Mouse (Mus musculus): ENCODE results near the gene 4931428L18Rik.
"Not testable (repeated sequence)": the region's sequence is repeated elsewhere in the genome, so short reads cannot be mapped to it uniquely, and the experiment has no call there.

The 4931428L18Rik gene

DNA sequence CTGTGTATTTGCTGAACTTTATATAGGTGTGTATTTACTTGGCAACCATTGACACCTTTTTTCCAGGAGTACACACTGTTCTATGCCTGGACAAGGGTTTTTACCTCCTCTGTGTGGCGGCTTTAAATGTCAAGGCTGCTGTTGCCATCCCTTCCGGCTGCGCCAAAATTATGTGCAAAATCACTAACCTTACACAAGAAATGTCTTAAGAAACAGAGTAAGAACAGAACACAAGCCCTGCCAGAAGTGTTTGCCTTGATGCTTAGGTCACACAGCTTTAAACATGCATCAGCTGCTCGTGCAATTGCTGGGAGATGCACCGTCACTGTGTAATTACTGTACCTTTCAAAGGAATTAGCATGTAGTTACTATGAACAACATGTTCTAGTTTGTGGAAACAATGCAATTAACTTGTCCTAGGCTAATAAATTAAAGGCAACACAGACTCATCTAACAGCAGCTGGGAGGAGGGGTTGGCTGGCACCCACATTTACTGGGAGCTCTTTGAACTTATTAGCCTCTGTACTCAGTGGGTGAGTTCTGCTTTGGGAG is 171.0 kb downstream of the 4931428L18Rik start:
- no peak for DNase-seq

DNA sequence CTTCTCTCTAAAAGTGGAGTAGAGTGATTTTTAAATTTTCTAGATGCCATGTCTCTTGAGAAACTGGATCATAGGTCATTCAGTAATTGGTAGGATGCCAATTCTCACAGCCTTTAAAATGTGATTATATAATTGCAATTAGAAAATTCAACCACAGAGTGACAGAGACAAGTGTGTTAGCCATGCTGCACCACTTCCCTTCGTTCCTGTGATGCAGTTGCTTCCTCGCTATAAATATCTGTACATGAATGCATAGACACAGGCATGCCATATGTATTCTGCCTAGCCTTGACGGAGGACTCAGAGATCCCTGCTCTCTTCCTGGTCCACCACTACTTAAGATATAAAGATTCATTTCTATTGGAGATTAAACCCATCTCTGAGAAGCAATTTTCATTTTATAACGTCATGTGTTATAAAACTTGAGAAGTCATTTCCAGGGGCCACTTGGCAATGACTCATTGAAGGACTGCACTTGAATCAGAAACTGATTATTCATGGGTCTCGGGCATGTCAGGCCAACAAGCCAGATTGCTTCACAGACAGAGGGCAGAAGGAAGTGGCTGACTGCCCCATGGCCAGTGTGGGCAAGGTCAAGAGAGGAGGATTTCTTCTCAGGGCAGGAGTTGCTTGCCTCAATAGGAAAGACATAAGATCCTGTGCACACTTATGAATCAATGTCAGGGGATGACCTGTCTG is 172.4 kb downstream of the 4931428L18Rik start:
- no peak for DNase-seq

DNA sequence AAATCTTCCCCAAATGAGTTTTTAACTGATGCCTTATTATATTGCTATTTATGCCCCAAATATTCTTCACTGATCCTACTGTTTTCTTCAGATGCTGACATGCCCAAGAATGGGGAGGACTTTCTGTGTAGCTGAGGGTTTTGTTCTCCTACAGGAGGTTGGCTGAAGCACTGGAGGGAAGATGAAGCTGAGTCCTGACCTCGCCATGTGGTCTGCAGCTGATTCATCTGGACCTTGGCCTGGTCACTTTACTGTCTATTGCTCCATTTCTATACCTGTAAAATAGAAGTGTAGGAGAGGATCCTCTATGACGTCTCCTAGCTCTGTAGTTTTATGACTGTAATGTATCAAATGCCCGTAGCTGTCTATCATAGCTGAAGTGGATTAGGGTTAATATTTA is 179.3 kb downstream of the 4931428L18Rik start:
- DNase-seq, result no peak

DNA sequence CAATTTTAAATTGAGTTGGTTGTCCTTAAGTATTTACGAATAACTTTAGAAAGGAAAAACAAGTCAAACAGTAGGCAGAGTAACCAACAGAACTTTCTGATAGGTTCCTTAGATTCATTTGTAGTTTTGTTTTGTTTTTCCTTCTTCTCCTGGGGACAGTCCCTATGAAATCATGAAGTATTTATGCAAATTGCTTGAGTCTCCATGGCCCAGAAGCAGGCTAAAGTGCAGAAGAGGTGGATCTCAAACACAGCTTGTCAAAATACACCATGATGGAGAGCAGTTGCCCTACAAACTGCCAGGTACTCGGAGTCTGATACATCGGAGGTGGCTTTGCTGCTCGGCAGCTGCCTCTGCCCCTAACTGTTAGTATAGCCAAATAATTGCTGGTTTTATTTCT is 179.7 kb downstream of the 4931428L18Rik start:
- no peak for DNase-seq

DNA sequence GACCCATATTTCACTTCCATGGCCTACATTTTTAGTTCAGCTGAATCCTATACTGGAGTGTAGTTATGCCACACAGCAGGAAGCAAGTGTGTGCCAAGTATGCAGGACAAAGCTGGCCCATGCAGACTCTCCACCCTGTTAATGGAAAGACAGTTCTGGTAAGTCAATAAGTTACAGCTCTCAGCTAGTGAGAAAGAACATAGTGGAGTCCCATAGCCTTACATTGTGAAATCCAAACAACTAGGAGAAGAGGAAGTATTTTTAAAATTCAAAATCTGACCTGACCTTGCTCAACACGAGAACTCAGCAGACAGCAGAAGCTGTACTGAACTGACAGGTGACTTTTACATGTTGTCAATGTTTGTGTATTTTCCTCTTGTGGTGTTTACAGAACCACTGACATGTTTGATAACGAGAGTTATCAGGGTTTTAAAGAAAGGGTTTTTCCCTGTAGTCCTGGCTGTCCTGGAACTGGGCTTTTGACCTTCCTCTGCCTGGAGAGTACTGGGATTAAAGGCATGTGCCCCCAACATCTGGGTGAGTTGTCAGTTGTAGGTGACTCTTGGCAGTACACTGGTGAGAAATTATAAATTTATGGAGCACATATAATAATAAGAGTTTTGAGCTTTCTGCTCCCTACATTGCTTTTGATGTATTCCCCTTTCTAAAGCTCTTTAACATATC is 188.5 kb downstream of the 4931428L18Rik start:
- DNase-seq, result no peak

DNA sequence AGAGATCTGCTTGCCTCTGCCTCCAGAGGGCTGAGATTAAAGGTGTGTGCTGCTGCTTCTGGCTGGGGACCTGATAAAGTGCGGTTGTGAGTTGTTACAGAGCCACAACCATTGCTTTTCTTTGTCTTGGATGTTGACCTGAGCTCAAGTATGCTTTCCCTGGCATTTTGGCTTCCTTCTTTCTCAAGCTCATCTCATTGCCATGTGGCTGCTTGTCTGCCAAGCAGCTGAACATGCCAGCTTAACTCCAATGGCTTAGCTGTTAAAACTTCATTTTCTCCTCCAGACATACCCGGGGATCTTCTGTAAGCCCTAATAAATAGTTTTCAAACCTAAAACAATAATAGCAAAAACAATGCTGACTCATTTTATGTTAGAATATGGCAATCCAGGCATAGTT is 190.1 kb downstream of the 4931428L18Rik start:
- no peak for DNase-seq

DNA sequence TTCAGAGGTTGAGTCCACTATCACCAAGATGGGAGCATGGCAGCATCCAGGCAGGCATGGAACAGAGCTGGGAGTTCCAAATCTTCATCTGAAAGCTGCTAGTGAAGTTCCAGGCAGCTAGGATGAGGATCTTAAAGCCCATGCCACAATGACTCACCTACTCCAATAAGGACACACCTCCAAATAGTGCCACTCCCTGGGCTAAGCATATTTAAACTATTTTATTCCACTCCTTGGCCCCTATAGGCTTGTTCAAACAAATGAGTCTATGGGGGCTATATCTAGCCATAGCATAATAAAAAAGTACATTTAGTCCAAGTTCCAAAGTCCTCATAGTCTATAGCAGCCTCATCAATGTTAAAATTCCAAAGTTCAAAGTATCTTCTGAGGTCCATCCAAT is 199.3 kb downstream of the 4931428L18Rik start:
- DNase-seq, result no peak

DNA sequence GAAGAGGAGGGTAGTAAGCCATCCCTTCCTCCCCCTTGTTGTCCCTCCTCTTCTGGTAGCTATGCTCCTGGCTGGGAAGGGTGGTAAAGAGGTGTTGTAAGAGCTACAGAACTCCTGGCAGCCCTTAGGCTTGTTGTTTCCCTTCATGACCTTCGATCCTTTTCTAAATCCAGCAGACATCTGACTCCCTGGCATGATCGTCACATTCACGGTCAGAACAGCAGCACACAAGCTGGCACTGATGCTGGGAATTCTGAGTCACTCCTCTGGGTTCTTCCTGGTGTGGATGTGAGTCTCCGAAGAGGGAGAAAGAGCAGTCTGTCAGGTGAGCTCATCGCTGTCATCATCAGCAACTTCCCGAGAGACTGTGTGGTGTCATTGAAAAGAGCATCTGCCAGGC is 203.2 kb downstream of the 4931428L18Rik start:
- DNase-seq, result no peak

DNA sequence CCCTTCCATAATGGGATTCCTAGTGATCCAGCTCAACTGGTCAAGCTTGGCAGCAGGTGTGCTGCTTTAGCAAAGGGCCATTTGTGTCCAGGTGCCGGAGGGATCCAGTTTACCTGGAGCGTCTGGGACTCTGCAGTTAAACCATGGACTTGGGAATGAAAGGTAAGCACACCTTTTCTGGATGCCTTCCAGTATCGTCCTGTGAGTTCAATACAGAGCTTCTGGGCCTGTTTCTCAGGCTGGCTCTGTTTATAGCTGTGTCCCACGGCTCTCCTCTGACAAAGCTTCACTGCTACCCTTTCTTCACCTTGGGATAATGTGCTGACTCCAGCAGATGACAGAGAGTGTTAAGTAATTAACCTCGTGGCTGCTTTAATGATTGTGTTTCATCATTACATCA is 205.1 kb downstream of the 4931428L18Rik start:
- no peak for DNase-seq

DNA sequence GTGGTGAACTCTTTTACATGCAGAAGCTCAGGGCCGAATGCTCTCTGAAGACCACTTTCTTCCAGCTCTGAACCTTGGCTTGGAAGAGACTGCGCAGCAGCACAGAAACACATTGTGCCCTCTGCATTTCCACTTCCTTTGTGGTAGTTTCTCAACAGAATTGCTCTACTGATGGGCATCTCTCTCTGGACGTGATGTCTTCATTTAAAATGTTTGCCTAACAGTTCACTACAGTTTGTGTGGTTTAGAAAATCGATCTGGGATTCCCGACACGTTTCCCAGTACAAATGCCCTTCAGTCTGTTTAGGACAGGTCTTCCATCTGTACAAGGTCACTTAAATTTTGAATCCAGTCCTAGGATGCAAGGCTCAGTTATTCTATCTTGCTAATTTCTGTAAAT is 206.4 kb downstream of the 4931428L18Rik start:
- no peak for DNase-seq

DNA sequence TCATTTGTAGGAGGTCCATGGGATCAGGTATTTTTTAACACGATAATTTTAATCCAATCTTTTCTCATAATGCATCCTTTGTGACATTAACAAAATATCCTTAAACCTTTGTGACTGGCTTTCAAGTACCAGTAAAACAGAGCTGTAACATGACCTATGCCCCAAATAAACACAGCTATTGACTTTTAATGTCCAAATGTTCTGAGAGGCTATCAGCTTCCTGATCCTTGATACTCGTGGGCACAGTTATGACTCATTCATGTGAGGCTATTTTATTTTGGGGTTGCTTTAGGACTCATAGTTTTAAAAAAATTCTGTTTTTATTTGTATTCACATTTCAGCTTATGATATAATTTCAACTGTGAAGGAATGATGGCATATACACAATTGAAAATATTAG is 207.2 kb downstream of the 4931428L18Rik start:
- DNase-seq, result no peak

DNA sequence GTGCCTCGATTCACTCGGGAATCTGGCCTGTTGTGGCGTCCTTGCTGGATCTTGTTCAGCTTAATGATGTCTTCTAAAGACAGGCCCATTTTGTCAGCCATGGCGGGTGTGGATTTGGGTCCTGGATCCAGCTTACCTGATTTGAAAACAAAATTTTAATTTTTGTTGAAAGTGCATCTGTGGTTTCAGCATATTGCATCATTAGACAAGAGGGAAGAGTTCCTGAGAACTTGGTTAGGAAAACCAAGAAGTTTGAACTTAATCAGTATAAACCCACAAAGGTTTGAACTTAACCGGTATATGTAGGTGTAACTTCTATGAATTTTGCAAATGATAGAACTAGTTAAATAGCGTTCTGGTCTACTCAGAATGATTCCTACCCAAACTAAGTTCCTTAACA is 244.6 kb downstream of the 4931428L18Rik start, which contains the start of gene AC153137.1:
Gene AC153137.1 (minus strand): TSS at position 101 of the 400 bp plus-strand sequence.
- not testable (repeated sequence) for DNase-seq

DNA sequence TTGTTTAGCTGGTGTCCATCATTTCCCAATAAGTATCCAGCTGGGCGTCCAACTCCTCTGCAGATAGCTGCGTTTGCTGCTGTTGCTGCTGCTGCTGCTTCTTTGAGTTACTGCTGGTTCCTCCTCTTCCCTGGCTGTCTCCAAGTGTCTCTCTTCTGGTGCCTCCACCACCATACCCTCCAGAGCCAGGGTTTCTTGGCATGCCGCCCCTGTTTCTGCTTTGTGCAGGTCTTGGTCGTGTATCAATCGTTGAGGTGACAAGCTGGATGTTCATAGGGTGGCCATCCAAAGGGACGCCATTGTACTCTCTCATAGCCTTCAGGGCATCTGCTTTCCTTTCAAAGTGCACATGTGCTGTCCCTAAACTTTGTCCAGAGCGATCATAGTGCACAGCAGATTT is 245.2 kb downstream of the 4931428L18Rik start:
- DNase-seq, result not testable (repeated sequence)

DNA sequence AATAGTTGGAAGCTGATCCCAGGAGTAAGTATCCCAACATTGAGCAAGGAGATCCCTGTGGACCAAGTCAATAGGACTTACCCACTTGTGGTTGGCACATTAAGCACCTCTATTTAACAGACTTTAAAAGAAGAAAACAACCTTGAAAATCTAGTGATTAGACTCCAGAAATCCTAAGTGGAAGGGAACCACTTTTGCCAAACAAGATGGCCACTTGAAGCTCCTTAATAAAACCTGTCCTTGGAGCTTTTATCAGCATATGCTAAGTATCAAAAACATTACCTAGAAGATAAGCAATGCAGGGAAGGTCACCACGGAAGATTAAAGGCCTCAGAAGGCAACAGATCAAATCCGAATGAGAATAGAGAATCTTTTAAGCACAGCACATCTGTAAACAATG is 270.7 kb downstream of the 4931428L18Rik start:
- DNase-seq, result no peak

DNA sequence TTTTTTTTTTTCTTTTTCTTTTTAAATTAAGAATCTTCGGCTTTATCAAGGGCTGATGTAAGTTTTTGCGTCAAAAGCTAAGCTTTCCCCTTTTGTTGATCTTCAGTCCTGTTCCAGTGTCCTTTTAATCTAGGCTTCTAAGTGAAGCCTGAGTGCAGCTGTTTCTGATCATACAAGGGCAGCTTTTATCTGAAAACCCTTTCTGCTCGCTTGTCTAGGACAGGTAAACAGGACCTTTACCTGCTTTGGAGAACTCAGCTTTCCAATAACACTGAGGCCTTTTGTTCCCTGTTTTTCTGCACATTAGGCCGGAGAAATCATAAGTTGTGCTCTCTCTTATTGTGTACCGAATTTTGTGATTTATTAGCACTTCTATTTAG is 272.0 kb downstream of the 4931428L18Rik start:
- no peak for DNase-seq

DNA sequence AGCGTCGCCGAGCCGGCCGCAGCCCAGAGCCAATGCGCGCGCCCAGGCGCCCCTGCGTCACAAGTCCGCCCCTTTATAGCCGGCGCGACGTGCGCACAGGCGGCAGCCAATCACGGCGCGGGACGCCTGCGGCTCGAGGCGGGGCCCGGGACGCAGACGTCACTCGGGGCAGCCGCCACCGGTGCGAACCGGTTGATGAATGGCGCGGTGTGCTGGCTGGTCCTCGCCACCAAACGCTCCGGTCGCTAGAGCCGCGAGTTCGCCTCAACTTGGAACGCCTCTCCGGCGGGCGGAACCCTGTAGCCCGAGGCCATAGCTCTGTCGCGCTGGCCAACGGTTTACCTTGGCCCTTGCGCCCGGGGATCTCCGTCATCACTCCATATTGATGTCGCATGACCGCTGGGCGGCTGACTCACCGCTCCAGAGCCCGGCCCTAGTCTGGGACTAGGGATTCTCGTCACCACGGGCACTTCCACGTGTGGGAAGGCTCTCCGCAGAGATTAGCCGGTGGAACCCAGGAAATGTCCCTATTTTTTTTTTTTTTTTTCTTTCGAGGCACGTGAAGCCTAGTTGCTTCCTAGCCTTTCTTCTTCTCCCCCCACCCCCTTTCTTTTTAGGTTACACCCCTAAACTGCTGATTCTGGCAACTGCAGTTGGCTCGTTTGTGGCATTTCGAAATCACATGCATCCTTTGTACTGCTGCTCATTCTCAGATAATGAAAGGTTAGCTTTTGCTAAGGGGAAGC is 272.6 kb downstream of the 4931428L18Rik start:
- DNase-seq, result peak; percentile 97

DNA sequence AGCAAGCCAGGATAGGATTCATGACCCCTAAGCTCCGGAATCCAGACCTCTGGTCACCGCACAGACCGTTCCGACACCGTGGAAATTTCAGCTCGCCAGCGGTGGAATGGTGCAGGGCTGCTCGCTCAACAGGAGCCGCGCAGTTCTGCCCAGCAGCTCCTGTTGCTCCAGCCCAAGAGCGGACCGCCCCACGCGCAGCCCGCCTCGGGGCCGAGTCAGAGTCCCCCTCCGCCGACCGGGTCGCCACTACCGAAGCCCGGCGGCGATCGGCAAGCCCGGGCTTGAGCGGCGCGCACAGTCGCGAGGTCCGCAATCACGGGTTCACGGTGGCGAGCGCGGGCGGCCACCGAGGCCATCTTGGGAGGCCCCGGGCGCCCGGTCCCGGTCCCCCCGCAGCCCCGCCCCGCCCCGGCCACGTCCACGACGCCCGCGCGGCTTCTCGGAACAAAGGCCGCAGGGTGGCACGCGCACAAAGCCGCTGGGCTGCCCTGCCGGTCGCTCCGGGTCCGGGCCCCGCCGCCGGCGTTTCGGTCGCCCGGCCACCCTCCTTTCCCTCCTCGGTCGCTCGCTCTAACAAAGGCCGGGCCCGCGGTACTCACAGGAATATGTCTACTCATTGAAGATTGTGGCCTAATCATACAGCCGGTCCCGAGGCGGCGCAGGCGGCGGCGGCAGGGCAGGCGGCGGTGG is 273.4 kb downstream of the 4931428L18Rik start:
- peak; percentile 32 for DNase-seq

DNA sequence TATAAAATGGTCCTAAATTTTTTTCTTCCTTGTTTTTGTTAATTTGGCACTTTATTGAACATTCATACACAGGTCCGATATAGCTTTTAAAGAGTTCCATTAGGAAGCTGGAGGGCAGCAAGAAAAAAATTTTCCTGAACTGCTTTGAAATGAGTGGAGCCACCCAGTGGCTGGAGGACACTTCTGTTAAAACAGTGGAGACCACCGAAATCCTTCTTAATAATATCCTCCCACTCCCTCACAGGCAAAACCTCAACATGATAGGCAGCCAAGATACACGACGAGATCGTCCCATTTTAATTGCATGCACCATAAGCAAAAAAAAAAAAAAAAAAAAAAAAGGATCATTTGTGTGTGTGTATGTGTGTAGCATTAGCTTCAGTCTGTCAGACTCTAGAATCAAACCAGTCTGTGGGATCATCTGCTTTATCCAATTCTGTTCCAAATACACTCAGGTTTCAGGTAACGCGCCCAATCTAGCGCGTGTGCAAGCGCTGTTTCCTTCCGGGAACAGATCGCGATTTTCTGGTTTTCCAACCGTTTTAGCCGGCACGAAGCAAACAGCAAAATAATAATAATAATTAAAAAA is 274.0 kb downstream of the 4931428L18Rik start:
- peak; percentile 28 for DNase-seq

All from layer of hippocampus, adult 9-11 months (tissue).